Comparison of ENCODE assay signal across 8 mouse cellular contexts in genomic region chr2:153224946-153225594, GRCm38 (mm10). TPM values are rescaled to one million over a fixed set of nuclear protein-coding genes. Genes with fewer than 3 reads are reported as not detected.
DNase-seq lines count a peak whose midpoint lies in the region; ATAC-seq lines count a peak whose summit lies in the region.

TSS of gene Tspyl3 (minus strand) at chr2:153225441.

- peaks cover 13% of the 10 kb centered on the region for H3K4me1 ChIP-seq in kidney, embryonic 15.5 days
- H3K4me1 ChIP-seq in liver, embryonic 11.5 days (replicated peaks; ENCODE audit: control insufficient read depth, insufficient read depth, low read length): peaks cover 58% of the 10 kb centered on the region

- peak; percentile 76 for ATAC-seq in common myeloid progenitor, adult 5-6 weeks (replicated peaks; ENCODE audit: low read depth, poor library complexity, severe bottlenecking)
- peak; percentile 86 for ATAC-seq in granulocyte monocyte progenitor cell, adult 5-6 weeks (replicated peaks; ENCODE audit: poor library complexity, severe bottlenecking)
- ATAC-seq in kidney, embryonic 15.5 days (replicated peaks; ENCODE audit: low FRiP score): peak; percentile 58
- no peak for ATAC-seq in liver, embryonic 11.5 days (replicated peaks; ENCODE audit: low FRiP score)
- ATAC-seq in monocyte, adult 5-6 weeks (replicated peaks; ENCODE audit: insufficient number of reproducible peaks, low FRiP score, low TSS enrichment, poor library complexity, severe bottlenecking): peak; percentile 44; the same call in 1 of the 2 replicates

- peak within 1 kb of the TSS; percentile 79 for H3K27ac ChIP-seq in kidney, embryonic 15.5 days
- peak within 1 kb of the TSS; percentile 28 for H3K27ac ChIP-seq in liver, embryonic 11.5 days (ENCODE audit: low read depth, low read length)

- H3K9me3 ChIP-seq in kidney, embryonic 15.5 days (replicated peaks): no peaks in the 10 kb centered on the region
- no peaks in the 10 kb centered on the region for H3K9me3 ChIP-seq in liver, embryonic 11.5 days (ENCODE audit: control insufficient read depth, low read length)

- H3K4me2 ChIP-seq in kidney, embryonic 15.5 days: peak within 1 kb of the TSS; percentile 87
- H3K4me2 ChIP-seq in liver, embryonic 11.5 days: peak within 1 kb of the TSS; percentile 79

- peak within 1 kb of the TSS; percentile 66 for H3K4me3 ChIP-seq in kidney, embryonic 15.5 days (replicated peaks)
- H3K4me3 ChIP-seq in liver, embryonic 11.5 days (ENCODE audit: low read depth, low read length): peak within 1 kb of the TSS; percentile 56

- H3K27me3 ChIP-seq in kidney, embryonic 15.5 days: no peaks in the 10 kb centered on the region
- no peaks in the 10 kb centered on the region for H3K27me3 ChIP-seq in liver, embryonic 11.5 days (replicated peaks; ENCODE audit: control insufficient read depth, insufficient read depth, low read length)

- DNase-seq in layer of hippocampus, adult 11-12 months (ENCODE audit: low spot score): peak; percentile 39
- no peak for DNase-seq in layer of hippocampus, adult 9-10 months (ENCODE audit: low spot score)
- peak; percentile 75 for DNase-seq in liver, embryonic 11.5 days (ENCODE audit: low spot score)
- peak; percentile 59 for DNase-seq in testis, postnatal 10 days (ENCODE audit: low spot score)

- H3K36me3 ChIP-seq in kidney, embryonic 15.5 days: peaks cover 25% of the 10 kb centered on the region
- H3K36me3 ChIP-seq in liver, embryonic 11.5 days (ENCODE audit: control insufficient read depth, insufficient read depth, low read length): peaks cover 8% of the 10 kb centered on the region

- peak within 1 kb of the TSS; percentile 73 for H3K9ac ChIP-seq in kidney, embryonic 15.5 days
- peak within 1 kb of the TSS; percentile 66 for H3K9ac ChIP-seq in liver, embryonic 11.5 days (ENCODE audit: low read depth, low read length)

- under 1% methylated on average over 31 of the region's 31 CpGs for WGBS in kidney, embryonic 15.5 days
- WGBS in liver, embryonic 11.5 days: under 1% methylated on average over 31 of the region's 31 CpGs

RNA-seq across cellular contexts. Expression of gene Tspyl3, which starts in this region (rescaled TPM):
- 10.8 and 11.8 TPM in 2 replicates for total RNA-seq in common myeloid progenitor, adult 5-6 weeks (2017)
- total RNA-seq in granulocyte monocyte progenitor cell, adult 5-6 weeks (2014; fragmentation: Nextera tagmentation): 12.1 and 16.7 TPM in 2 replicates
- total RNA-seq in granulocyte monocyte progenitor cell, adult 5-6 weeks (2017): 6.1 and 6.2 TPM in 2 replicates
- 10.3 and 12.2 TPM in 2 replicates for polyA plus RNA-seq in kidney, embryonic 15.5 days (2015; fragmentation: Nextera tagmentation; extraction: Ambion mirVana)
- 6.5 and 6.8 TPM in 2 replicates for polyA plus RNA-seq in liver, embryonic 11.5 days (2014; fragmentation: Nextera tagmentation; extraction: Ambion mirVana)
- total RNA-seq in monocyte, adult 5-6 weeks (2017): 4.9 to 10.7 TPM (median 6.8 TPM) in 3 replicates
